Comparison of ENCODE assay signal across 28 mouse cellular contexts in genomic region chr11:79435252-79435651, GRCm38 (mm10).
DNase-seq lines count a peak whose midpoint lies in the region; ATAC-seq and TF ChIP-seq lines count a peak whose summit lies in the region.
"Had no signal": no experiment of that assay in that cellular context is flagged by ENCODE, and none has a peak within 500 bp of the region (broad histone marks: within the 10 kb centered on the region; RNA-seq: fewer than 3 reads in every experiment).

No protein-coding gene starts in this region.

- no peak for TF ChIP-seq POLR2A in MEL (IDR thresholded peaks at IDR 0.05; ENCODE audit: control insufficient read depth in 1 of 2, insufficient read depth in 1 of 2, low read depth in 1 of 2, low read length in 2 of 2, poor library complexity in 1 of 2)

- no peak overlapping the region for H3K4me3 ChIP-seq in kidney, postnatal 0 days (replicated peaks; ENCODE audit: low read depth, low read length)
- H3K4me3 ChIP-seq in midbrain, postnatal 0 days (ENCODE audit: low read depth, low read length) = no peak overlapping the region
- no peak overlapping the region for H3K4me3 ChIP-seq in midbrain, embryonic 10.5 days
- no peak overlapping the region for H3K4me3 ChIP-seq in MEL (ENCODE audit: control insufficient read depth in 1 of 2, insufficient read depth in 1 of 2, low read depth in 2 of 2, low read length in 2 of 2)
- H3K4me3 ChIP-seq: forebrain, embryonic 10.5 days; forebrain, embryonic 13.5 days; heart, adult 2 months; heart, embryonic 10.5 days; heart, embryonic 13.5 days had no signal

- no peaks in the 10 kb centered on the region for H3K27me3 ChIP-seq in kidney, postnatal 0 days (ENCODE audit: insufficient read depth, low read length)
- H3K27me3 ChIP-seq in midbrain, postnatal 0 days (ENCODE audit: insufficient read depth, low read length) = no peaks in the 10 kb centered on the region
- H3K27me3 ChIP-seq in midbrain, embryonic 10.5 days (ENCODE audit: low read depth, poor library complexity, severe bottlenecking) = no peaks in the 10 kb centered on the region
- H3K27me3 ChIP-seq in MEL (ENCODE audit: control insufficient read depth in 1 of 2, insufficient read depth in 2 of 2, low read length in 2 of 2) = no peaks in the 10 kb centered on the region
- H3K27me3 ChIP-seq: forebrain, embryonic 13.5 days; heart, embryonic 13.5 days had no signal

- WGBS in kidney, postnatal 0 days = 91% methylated on average over 4 of the region's 4 CpGs
- WGBS in midbrain, postnatal 0 days = 97% methylated on average over 4 of the region's 4 CpGs
- 93% methylated on average over 4 of the region's 4 CpGs for WGBS in midbrain, embryonic 10.5 days

- H3K4me1 ChIP-seq in kidney, postnatal 0 days (replicated peaks; ENCODE audit: insufficient read depth, low read length) = no peaks in the 10 kb centered on the region
- no peaks in the 10 kb centered on the region for H3K4me1 ChIP-seq in midbrain, postnatal 0 days (ENCODE audit: insufficient read depth, low read length)
- H3K4me1 ChIP-seq in midbrain, embryonic 10.5 days = no peaks in the 10 kb centered on the region
- no peaks in the 10 kb centered on the region for H3K4me1 ChIP-seq in MEL (ENCODE audit: control insufficient read depth in 1 of 2, insufficient read depth in 2 of 2, low read length in 2 of 2)
- H3K4me1 ChIP-seq: forebrain, embryonic 10.5 days; forebrain, embryonic 13.5 days had no signal

- no peak overlapping the region for H3K9ac ChIP-seq in kidney, postnatal 0 days (ENCODE audit: low read depth, low read length)
- no peak overlapping the region for H3K9ac ChIP-seq in midbrain, postnatal 0 days (replicated peaks; ENCODE audit: low read length, poor library complexity, severe bottlenecking)
- H3K9ac ChIP-seq in MEL (ENCODE audit: control insufficient read depth, low read depth, low read length, poor library complexity, severe bottlenecking) = no peak overlapping the region
- H3K9ac ChIP-seq: forebrain, embryonic 13.5 days; heart, embryonic 13.5 days; hindbrain, embryonic 14.5 days had no signal

- no peak for TF ChIP-seq EP300 in MEL (IDR thresholded peaks at IDR 0.05; ENCODE audit: low read depth in 1 of 2, low read length in 2 of 2)

- no peaks in the 10 kb centered on the region for H3K9me3 ChIP-seq in kidney, postnatal 0 days (replicated peaks; ENCODE audit: low read length)
- no peaks in the 10 kb centered on the region for H3K9me3 ChIP-seq in midbrain, postnatal 0 days (ENCODE audit: low read length)
- H3K9me3 ChIP-seq in midbrain, embryonic 10.5 days (replicated peaks) = no peaks in the 10 kb centered on the region
- H3K9me3 ChIP-seq in MEL (replicated peaks; ENCODE audit: insufficient read depth, low read length) = no peaks in the 10 kb centered on the region
- H3K9me3 ChIP-seq: forebrain, embryonic 10.5 days; forebrain, embryonic 13.5 days; G1E; heart, embryonic 10.5 days; heart, embryonic 13.5 days had no signal

- TF ChIP-seq RAD21 in MEL (IDR thresholded peaks at IDR 0.05; ENCODE audit: low read depth, low read length) = no peak; the same call in none of the 2 replicates

- no peak overlapping the region for H3K27ac ChIP-seq in kidney, postnatal 0 days
- no peak overlapping the region for H3K27ac ChIP-seq in midbrain, postnatal 0 days (ENCODE audit: low read depth, low read length)
- no peak overlapping the region for H3K27ac ChIP-seq in midbrain, embryonic 10.5 days (replicated peaks)
- H3K27ac ChIP-seq in MEL (ENCODE audit: control insufficient read depth, low read depth, low read length) = no peak overlapping the region
- H3K27ac ChIP-seq: forebrain, embryonic 10.5 days; forebrain, embryonic 13.5 days; heart, adult 2 months; heart, embryonic 10.5 days; heart, embryonic 13.5 days; hindbrain, embryonic 14.5 days; hindbrain, postnatal 0 days had no signal

- 0 out of 2 replicates have a peak, but pooled peaks have one; percentile 18 for TF ChIP-seq CTCF in kidney, postnatal 0 days (IDR thresholded peaks at IDR 0.05; ENCODE audit: low read depth)
- peak; percentile 25 for TF ChIP-seq CTCF in midbrain, postnatal 0 days (IDR thresholded peaks at IDR 0.05)
- peak in 2 of 3 experiments; percentile 20 to 43; a peak in 3 of 6 replicates for TF ChIP-seq CTCF in MEL (IDR thresholded peaks at IDR 0.05 in 2 of 3, conservative IDR thresholded peaks at IDR 0.05 in 1 of 3; ENCODE audit: control insufficient read depth in 1 of 3, insufficient read depth in 1 of 3, low read depth in 2 of 3, low read length in 3 of 3, poor library complexity in 1 of 3, severe bottlenecking in 1 of 3)

- H3K79me2 ChIP-seq in MEL (ENCODE audit: control insufficient read depth, insufficient read depth, low read length, poor library complexity) = no peaks in the 10 kb centered on the region

- no peak for DNase-seq in kidney, postnatal 0 days (ENCODE audit: low spot score)
- no peak for DNase-seq in kidney, adult 18-20 months
- DNase-seq in midbrain, postnatal 0 days (ENCODE audit: low spot score) = no peak
- no peak for DNase-seq in midbrain, embryonic 10.5 days (ENCODE audit: low spot score)
- DNase-seq in MEL (ENCODE audit: low read depth, low spot score) = peak; percentile 20
- DNase-seq in heart, adult 11 months = no peak
- no peak for DNase-seq in ovary, postnatal 14 days (ENCODE audit: low spot score)
- DNase-seq: adrenal gland, adult 8-10 months; adrenal gland, postnatal 25 days; cerebellum, adult 11-12 months; cerebellum, adult 8-10 months; cerebellum, postnatal 10 days; cerebellum, postnatal 36 days; gastrocnemius, postnatal 25 days; heart, adult 2 months; heart, postnatal 14 days; heart, postnatal 4 days had no signal

- ATAC-seq in kidney, postnatal 0 days (replicated peaks; ENCODE audit: low FRiP score, low read depth) = no peak
- no peak for ATAC-seq in midbrain, postnatal 0 days (ENCODE audit: low FRiP score)
- ATAC-seq: activated CD4-positive, CD25-positive, alpha-beta regulatory T cell, adult 4 months; CD4-positive, CD25-positive, alpha-beta regulatory T cell, adult 4 months; forebrain, embryonic 13.5 days; forebrain, embryonic 16.5 days; hindbrain, postnatal 0 days; inflammation-experienced regulatory T-cells, adult 6 months had no signal

- no peak overlapping the region for H3K4me2 ChIP-seq in kidney, postnatal 0 days (ENCODE audit: low read length)
- H3K4me2 ChIP-seq in midbrain, postnatal 0 days (ENCODE audit: low read depth, low read length, poor library complexity, severe bottlenecking) = no peak overlapping the region
- H3K4me2 ChIP-seq: forebrain, embryonic 13.5 days; heart, embryonic 13.5 days; hindbrain, embryonic 14.5 days had no signal

- H3K36me3 ChIP-seq in kidney, postnatal 0 days (ENCODE audit: insufficient read depth, low read length) = 0 out of 2 replicates have a peak, but pooled peaks cover 8% of the 10 kb centered on the region
- H3K36me3 ChIP-seq in midbrain, postnatal 0 days (ENCODE audit: insufficient read depth, low read length) = peaks cover 8% of the 10 kb centered on the region; the same call in 1 of the 2 replicates
- H3K36me3 ChIP-seq in midbrain, embryonic 10.5 days = peaks cover 57% of the 10 kb centered on the region
- peaks cover 0 to 5% of the 10 kb centered on the region in 2 experiments; a peak in 2 of 4 replicates for H3K36me3 ChIP-seq in MEL (ENCODE audit: control insufficient read depth in 1 of 2, insufficient read depth in 2 of 2, low read length in 2 of 2)

TF ChIP-seq in MEL, 35 proteins besides CTCF, POLR2A, EP300 and RAD21:
- TF ChIP-seq RCOR1 (IDR thresholded peaks at IDR 0.05; ENCODE audit: low read depth, low read length) = no peak
- peak; percentile 35 for TF ChIP-seq SMC3 (IDR thresholded peaks at IDR 0.05; ENCODE audit: low read depth, low read length)
